Mouse (Mus musculus) 3T3-L1 (cell line): ENCODE results near the gene Scnm1.
"Not testable (repeated sequence)": the region's sequence is repeated elsewhere in the genome, so short reads cannot be mapped to it uniquely, and the experiment has no call there.

Experiments used
- DNase-seq: peaks from one replicate; pipeline ENCODE4 v3.0.0-alpha.2; 2015; ENCODE audit warnings: low read depth, low spot score

The Scnm1 gene

GRCm38 (mm10) chr3:95147924-95148323 is 14.1 kb upstream of the Scnm1 start:
- DNase-seq = no peak

GRCm38 (mm10) chr3:95142617-95143011 is 8.8 kb upstream of the Scnm1 start:
- DNase-seq = peak; percentile 91

DNA sequence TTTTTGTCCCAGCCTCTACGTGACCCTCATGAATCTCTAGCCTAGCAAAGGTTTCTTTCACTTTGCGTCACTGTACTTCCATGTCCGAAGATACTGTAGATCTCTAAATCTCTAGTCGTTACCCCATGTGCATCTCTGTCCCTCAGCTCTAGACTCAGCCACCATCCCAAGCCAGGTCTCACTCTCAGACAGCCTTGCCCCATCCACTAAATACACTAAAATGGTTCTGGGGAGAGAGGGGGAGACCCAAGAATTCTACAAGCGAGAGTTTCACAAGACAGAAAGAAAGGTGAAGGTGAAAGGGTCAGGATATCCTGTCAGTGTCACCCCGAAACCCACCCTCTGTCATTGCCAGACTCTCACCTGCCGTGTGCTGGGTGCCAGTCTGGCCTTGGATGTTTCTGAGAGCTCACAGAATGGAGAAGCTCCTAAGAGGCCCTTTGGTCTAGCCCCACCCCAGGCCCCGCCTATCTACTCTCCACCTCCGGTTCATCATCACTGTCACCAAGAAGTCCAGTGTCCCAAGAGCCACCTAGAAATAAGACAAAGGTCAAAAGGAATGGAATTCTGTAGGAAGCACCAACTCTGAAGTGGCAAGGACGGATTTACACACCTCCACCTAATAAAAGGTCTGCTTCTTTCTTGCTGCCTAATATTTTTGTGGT is 8.3 kb upstream of the Scnm1 start, which contains the start of gene Tnfaip8l2:
Gene Tnfaip8l2 (minus strand): TSS at position 409 of the 665 bp plus-strand sequence.
- DNase-seq = no peak

GRCm38 (mm10) chr3:95141474-95141873 is 7.7 kb upstream of the Scnm1 start:
- no peak for DNase-seq

DNA sequence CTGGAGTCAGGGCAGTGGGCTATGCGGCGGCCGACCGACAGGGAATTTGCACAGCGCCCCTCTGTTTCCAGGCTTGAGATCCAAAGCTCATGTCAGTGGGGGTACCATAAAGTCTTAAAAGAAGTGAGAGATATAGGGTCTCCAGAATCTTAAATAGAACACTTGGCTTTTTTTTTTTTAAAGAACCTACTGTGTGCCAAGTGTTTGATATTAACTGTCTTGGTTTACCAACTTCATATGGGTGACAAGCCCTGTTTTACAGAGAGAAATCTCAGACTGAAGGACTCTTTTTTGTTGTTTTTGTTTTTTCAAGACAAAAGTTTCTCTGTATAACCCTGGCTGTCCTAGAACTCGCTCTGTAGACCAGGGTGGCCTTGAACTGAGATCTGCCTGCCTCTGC is 7.0 kb upstream of the Scnm1 start:
- no peak for DNase-seq

- no peak for DNase-seq
Observed at GRCm38 (mm10) chr3:95140289-95140595, 6.4 kb upstream of the Scnm1 start.

GRCm38 (mm10) chr3:95139586-95140288 is 5.9 kb upstream of the Scnm1 start:
- DNase-seq = no peak

GRCm38 (mm10) chr3:95136336-95136735 is 2.5 kb upstream of the Scnm1 start:
- DNase-seq = no peak

DNA sequence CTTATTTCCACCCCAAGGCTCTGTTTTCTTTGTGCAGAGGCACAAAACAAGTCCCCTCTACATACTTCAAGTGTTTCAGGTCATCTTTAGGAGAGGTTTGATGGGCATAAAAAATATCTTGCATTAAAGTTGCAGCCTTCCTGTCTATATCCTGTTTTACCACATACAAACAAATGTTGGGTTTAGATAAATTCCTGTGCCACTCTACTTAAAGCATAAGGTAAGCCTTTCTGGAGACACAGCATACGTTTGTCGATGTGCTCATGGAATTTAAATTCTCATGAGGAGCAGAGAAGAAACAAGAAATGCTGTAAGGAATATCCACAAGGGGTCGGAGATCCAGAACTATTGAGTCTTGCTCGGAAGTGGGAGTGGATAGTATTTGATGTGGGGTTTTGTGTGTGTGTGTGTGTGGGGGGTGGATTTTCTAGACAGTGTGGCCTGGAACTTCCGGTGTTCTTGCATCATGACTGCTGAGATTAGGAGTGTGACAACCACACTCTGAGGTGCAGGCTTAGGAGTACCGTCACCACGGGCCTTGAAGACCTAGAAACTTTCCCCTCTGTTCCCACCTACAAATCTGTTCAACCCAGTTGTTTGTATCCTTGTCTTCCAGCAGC is 1.7 kb upstream of the Scnm1 start:
- no peak for DNase-seq

DNA sequence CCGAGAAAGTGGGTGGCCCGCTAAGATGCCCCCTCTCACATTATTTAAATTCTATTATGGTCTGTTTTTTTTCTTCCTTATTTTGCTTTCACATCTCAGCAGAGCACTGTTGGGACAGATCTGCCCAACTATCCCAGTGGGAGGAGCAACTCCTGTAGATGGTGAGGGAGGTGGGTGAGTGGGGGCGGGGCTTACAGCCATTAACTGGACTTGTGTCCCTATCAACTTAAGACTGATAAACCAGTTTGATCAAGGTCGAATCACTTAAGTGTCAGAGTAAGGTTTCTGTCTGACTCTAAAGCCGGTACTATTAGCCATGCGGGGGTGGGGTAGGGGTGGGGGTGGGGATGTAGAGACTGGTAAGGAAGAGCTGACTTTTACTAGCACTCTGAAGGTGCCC is 1.2 kb upstream of the Scnm1 start:
- DNase-seq = peak; percentile 75

GRCm38 (mm10) chr3:95134133-95134532 is 322 bp upstream of the Scnm1 start:
- not testable (repeated sequence) for DNase-seq

DNA sequence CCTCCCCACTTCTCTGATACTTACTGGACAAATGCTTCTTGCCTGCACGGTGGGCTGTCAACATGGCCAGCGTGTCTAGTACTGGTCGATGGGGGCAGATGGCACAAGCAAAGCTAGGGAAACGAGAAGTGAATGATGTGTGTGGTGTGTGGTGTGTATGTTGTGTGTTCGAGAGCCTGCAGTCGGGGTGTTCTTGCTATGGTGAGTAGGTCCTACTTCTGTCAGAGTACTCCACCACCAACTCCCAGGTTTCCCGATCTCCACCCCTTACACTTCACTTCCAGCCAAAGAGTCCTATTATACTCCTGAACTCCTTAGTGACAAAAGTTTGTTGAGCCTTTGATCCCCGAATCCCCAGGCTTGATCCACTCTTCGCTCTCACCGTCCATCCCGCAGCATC is 635 bp downstream of the Scnm1 start:
- no peak for DNase-seq

DNA sequence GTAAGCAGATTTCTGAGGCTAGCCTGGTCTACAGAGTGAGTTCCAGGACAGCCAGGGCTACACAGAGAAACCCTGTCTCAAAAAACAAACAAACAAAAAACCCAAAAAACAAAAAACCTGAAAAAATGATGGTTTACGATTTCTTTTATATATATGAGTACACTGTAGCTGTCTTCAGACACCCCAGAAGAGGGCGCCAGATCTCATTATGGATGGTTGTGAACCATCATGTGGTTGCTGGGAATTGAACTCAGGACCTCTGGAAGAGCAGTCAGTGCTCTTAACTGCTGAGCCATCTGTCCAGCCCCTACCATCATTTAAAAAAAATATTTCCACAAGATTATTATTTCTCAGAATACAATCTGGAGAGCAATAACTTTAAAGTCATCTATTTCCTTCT is 1.4 kb downstream of the Scnm1 start:
- not testable (repeated sequence) for DNase-seq

GRCm38 (mm10) chr3:95130081-95130480 is 3.7 kb downstream of the Scnm1 start:
- no peak for DNase-seq

- no peak for DNase-seq
Observed at GRCm38 (mm10) chr3:95129226-95129651, 4.6 kb downstream of the Scnm1 start.

DNA sequence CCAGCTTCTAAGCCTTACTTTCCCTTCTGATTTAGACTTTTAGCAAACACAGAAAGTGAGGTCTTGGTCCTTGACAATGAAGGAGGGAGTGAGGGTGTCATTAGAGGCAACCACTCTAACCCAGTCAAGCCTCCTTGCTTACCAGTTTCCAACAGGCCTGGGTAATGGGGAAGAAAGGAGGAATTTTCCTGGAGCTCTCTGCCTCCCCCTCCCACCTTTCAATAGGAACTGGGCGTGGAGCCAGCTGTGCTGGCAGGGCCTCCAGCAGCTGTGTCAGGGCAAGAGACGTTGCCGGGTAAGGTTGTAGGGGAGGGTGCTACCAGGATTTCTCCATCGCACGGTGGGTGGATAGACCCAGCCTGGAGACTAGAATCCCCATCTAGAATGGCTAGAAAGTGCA is 8.8 kb downstream of the Scnm1 start:
- DNase-seq = no peak

DNA sequence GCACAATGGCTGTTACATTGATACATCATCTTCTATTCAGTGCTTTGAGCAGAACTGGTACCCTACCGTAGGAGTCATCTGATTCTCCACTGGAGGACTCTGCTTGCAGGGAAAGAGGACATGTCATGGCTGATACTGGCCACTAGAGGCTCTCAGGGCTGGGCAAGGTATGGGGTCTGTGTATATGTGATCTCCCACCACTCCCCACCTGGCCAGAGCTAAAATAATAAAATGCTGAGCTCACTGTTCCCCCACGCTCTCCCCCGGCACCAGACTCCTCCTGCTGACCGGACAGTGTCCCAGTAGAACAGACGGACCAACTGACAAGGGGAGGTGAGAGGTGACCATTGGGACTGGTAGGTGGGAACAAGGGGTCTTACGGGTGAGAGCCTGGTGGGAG is 9.6 kb downstream of the Scnm1 start, which contains the start of gene Tmod4:
Gene Tmod4 (plus strand): TSS at position 231 of the 400 bp plus-strand sequence.
- DNase-seq = no peak

- DNase-seq = no peak
Observed at GRCm38 (mm10) chr3:95121580-95121979, 12.2 kb downstream of the Scnm1 start.

DNA sequence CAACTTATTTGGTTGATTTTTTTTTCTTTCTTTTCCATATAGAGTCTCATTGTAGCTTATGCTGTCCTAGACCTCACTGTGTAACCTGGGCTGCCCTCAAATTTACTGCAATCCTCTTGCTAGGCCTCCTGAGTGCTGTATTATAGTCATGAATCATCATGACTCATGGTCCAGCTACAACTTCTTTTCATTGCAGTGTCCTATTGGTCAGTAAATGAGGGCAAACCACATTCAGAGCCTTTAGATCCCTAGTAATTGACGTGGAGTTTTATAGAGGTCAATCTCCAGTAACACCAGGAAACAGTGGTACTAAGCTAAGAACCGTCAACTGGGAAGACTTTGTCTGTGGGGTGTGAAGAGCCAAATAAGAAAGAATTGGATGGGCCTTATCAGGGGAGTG is 16.1 kb downstream of the Scnm1 start:
- DNase-seq = peak; percentile 95

GRCm38 (mm10) chr3:95112760-95113159 is 21.1 kb downstream of the Scnm1 start:
- DNase-seq = no peak

GRCm38 (mm10) chr3:95110911-95111726 is 22.7 kb downstream of the Scnm1 start, which contains the start of gene Vps72:
Gene Vps72, plus strand, starts transcription at chr3:95111022.
- peak; percentile 93 for DNase-seq

GRCm38 (mm10) chr3:95107898-95108297 is 25.9 kb downstream of the Scnm1 start:
- DNase-seq = peak; percentile 67
